In genomic region chr12:77025431-77025879, GRCm38 (mm10) we compare ENCODE assay signal across 9 mouse cellular contexts.
DNase-seq lines count a peak whose midpoint lies in the region; ATAC-seq lines count a peak whose summit lies in the region.
"Had no signal": no experiment of that assay in that cellular context is flagged by ENCODE, and none has a peak within 500 bp of the region (broad histone marks: within the 10 kb centered on the region; RNA-seq: fewer than 3 reads in every experiment).

No protein-coding gene starts in this region.

- no peak overlapping the region for H3K4me3 ChIP-seq in midbrain, embryonic 11.5 days (ENCODE audit: low read depth, low read length)
- H3K4me3 ChIP-seq in midbrain, embryonic 14.5 days (replicated peaks; ENCODE audit: low read depth, low read length), result no peak overlapping the region
- no peak overlapping the region for H3K4me3 ChIP-seq in hindbrain, embryonic 16.5 days (ENCODE audit: low read length)
- H3K4me3 ChIP-seq: embryonic facial prominence, embryonic 13.5 days had no signal

- DNase-seq in frontal cortex, postnatal 25 days (ENCODE audit: low spot score in 2 of 2), result no peak
- peak; percentile 8 for DNase-seq in midbrain, embryonic 11.5 days (ENCODE audit: low spot score, missing footprints)
- DNase-seq in midbrain, embryonic 14.5 days, result no peak
- peak; percentile 14 to 34 for DNase-seq in natural killer cell, adult 2 months (ENCODE audit: low spot score in 2 of 2)
- no peak for DNase-seq in layer of hippocampus, adult 9-11 months

- WGBS in midbrain, embryonic 11.5 days, result 81% methylated on average over 7 of the region's 7 CpGs
- WGBS in midbrain, embryonic 14.5 days, result 86% methylated on average over 7 of the region's 7 CpGs
- WGBS in hindbrain, embryonic 16.5 days, result 72% methylated on average over 7 of the region's 7 CpGs

- no peaks in the 10 kb centered on the region for H3K9me3 ChIP-seq in midbrain, embryonic 11.5 days (ENCODE audit: control insufficient read depth, low read length)
- no peaks in the 10 kb centered on the region for H3K9me3 ChIP-seq in midbrain, embryonic 14.5 days (ENCODE audit: control insufficient read depth, low read length)
- no peaks in the 10 kb centered on the region for H3K9me3 ChIP-seq in hindbrain, embryonic 16.5 days (ENCODE audit: control insufficient read depth, low read length)
- H3K9me3 ChIP-seq: embryonic facial prominence, embryonic 13.5 days had no signal

- H3K27me3 ChIP-seq in midbrain, embryonic 11.5 days (ENCODE audit: control insufficient read depth, insufficient read depth, low read length), result no peaks in the 10 kb centered on the region
- H3K27me3 ChIP-seq in midbrain, embryonic 14.5 days (ENCODE audit: control insufficient read depth, insufficient read depth, low read length), result no peaks in the 10 kb centered on the region
- no peaks in the 10 kb centered on the region for H3K27me3 ChIP-seq in hindbrain, embryonic 16.5 days (replicated peaks; ENCODE audit: control insufficient read depth, insufficient read depth, low read length)

- H3K4me2 ChIP-seq in midbrain, embryonic 11.5 days, result no peak overlapping the region
- H3K4me2 ChIP-seq in midbrain, embryonic 14.5 days (ENCODE audit: low read length), result no peak overlapping the region
- no peak overlapping the region for H3K4me2 ChIP-seq in hindbrain, embryonic 16.5 days (ENCODE audit: low read length)
- H3K4me2 ChIP-seq: embryonic facial prominence, embryonic 13.5 days had no signal

- peaks cover 3% of the 10 kb centered on the region; the same call in 1 of the 2 replicates for H3K4me1 ChIP-seq in midbrain, embryonic 11.5 days (ENCODE audit: control insufficient read depth, insufficient read depth, low read length)
- H3K4me1 ChIP-seq in midbrain, embryonic 14.5 days (ENCODE audit: control insufficient read depth, insufficient read depth, low read length), result 0 out of 2 replicates have a peak, but pooled peaks cover 3% of the 10 kb centered on the region
- H3K4me1 ChIP-seq in hindbrain, embryonic 16.5 days (ENCODE audit: control insufficient read depth, insufficient read depth, low read depth, low read length), result peaks cover 11% of the 10 kb centered on the region

- ATAC-seq in frontal cortex, adult (ENCODE audit: low TSS enrichment), result peak; percentile 67
- no peak for ATAC-seq in midbrain, embryonic 11.5 days (ENCODE audit: low FRiP score)
- no peak for ATAC-seq in midbrain, embryonic 14.5 days (ENCODE audit: low FRiP score, low TSS enrichment)
- ATAC-seq in common myeloid progenitor, adult 5-6 weeks (replicated peaks; ENCODE audit: low read depth, poor library complexity, severe bottlenecking), result peak; percentile 88
- no peak for ATAC-seq in hindbrain, embryonic 16.5 days

- no peaks in the 10 kb centered on the region for H3K36me3 ChIP-seq in midbrain, embryonic 11.5 days (ENCODE audit: control insufficient read depth, insufficient read depth, low read length)
- no peaks in the 10 kb centered on the region for H3K36me3 ChIP-seq in midbrain, embryonic 14.5 days (ENCODE audit: control insufficient read depth, insufficient read depth, low read length)
- no peaks in the 10 kb centered on the region for H3K36me3 ChIP-seq in hindbrain, embryonic 16.5 days (ENCODE audit: control insufficient read depth, insufficient read depth, low read length)
- H3K36me3 ChIP-seq: embryonic facial prominence, embryonic 13.5 days had no signal

- no peak overlapping the region for H3K9ac ChIP-seq in midbrain, embryonic 11.5 days (ENCODE audit: low read length)
- H3K9ac ChIP-seq in midbrain, embryonic 14.5 days (replicated peaks; ENCODE audit: low read length), result no peak overlapping the region
- H3K9ac ChIP-seq in hindbrain, embryonic 16.5 days (ENCODE audit: low read depth, low read length), result no peak overlapping the region
- H3K9ac ChIP-seq: embryonic facial prominence, embryonic 13.5 days had no signal

- no peak overlapping the region for H3K27ac ChIP-seq in midbrain, embryonic 11.5 days (ENCODE audit: low read depth, low read length)
- H3K27ac ChIP-seq in midbrain, embryonic 14.5 days (replicated peaks; ENCODE audit: low read depth, low read length), result no peak overlapping the region
- H3K27ac ChIP-seq in hindbrain, embryonic 16.5 days (ENCODE audit: low read depth, low read length), result no peak overlapping the region
- H3K27ac ChIP-seq: embryonic facial prominence, embryonic 13.5 days had no signal

Comparison
In these comparisons a context has a peak if more than half of its experiments do, and no peak if none do; other contexts are left out.
1. DNase-seq: peak in midbrain, embryonic 11.5 days (single experiment) and natural killer cell, adult 2 months (2 of 2); none in frontal cortex, postnatal 25 days (0 of 2), midbrain, embryonic 14.5 days (single experiment) and layer of hippocampus, adult 9-11 months (single experiment).
2. ATAC-seq: peak in frontal cortex, adult (single experiment) and common myeloid progenitor, adult 5-6 weeks (single experiment); none in midbrain, embryonic 11.5 days (single experiment), midbrain, embryonic 14.5 days (single experiment) and hindbrain, embryonic 16.5 days (single experiment).